Mouse (Mus musculus) testis, adult 2 months (tissue): ENCODE measurements at regions not wholly inside any gene's neighbourhood (a gene's known extent, or its start where the extent isn't known, plus 50 kb on each side); places are given as distances from the start of the nearest gene placed in this dataset.

ENCODE experiments used
- H3K27ac ChIP-seq: fragments of 200-500 bp; 2 replicates; pipeline ENCODE4 v1.5.1; 2012; ENCODE audit warnings: low read depth, low read length; ENCODE audit not compliant: control insufficient read depth, insufficient read depth
- H3K27me3 ChIP-seq: fragments of 200-500 bp; 2 replicates; pipeline ENCODE4 v1.6.1; 2012; ENCODE audit warnings: mild to moderate bottlenecking, low read length, moderate library complexity; ENCODE audit not compliant: control insufficient read depth, insufficient read depth
- H3K36me3 ChIP-seq: fragments of 200-500 bp; 2 replicates; pipeline ENCODE4 v1.6.1; 2012; ENCODE audit warnings: mild to moderate bottlenecking, low read length; ENCODE audit not compliant: control insufficient read depth, insufficient read depth
- H3K4me1 ChIP-seq: fragments of 200-500 bp; 2 replicates; pipeline ENCODE4 v1.6.1; 2012; ENCODE audit warnings: low read length; ENCODE audit not compliant: control insufficient read depth, insufficient read depth
- H3K4me3 ChIP-seq: fragments of 200-500 bp; 2 replicates; pipeline ENCODE4 v1.5.1; 2012; ENCODE audit warnings: low read depth, mild to moderate bottlenecking, low read length, moderate library complexity, mixed read lengths; ENCODE audit not compliant: control insufficient read depth
- CTCF ChIP-seq: fragments of 200-500 bp; IDR thresholded peaks from 2 replicates; pipeline ENCODE4 v1.5.1; 2012; ENCODE audit warnings: low read depth, mild to moderate bottlenecking, inconsistent platforms, low read length, moderate library complexity; ENCODE audit not compliant: control insufficient read depth, insufficient read depth, insufficient replicate concordance
- POLR2A ChIP-seq: fragments of 200-500 bp; IDR thresholded peaks from 2 replicates; pipeline ENCODE4 v1.6.1; 2012; ENCODE audit warnings: low read depth, mild to moderate bottlenecking, inconsistent platforms, low read length, moderate library complexity; ENCODE audit not compliant: control insufficient read depth

DNA sequence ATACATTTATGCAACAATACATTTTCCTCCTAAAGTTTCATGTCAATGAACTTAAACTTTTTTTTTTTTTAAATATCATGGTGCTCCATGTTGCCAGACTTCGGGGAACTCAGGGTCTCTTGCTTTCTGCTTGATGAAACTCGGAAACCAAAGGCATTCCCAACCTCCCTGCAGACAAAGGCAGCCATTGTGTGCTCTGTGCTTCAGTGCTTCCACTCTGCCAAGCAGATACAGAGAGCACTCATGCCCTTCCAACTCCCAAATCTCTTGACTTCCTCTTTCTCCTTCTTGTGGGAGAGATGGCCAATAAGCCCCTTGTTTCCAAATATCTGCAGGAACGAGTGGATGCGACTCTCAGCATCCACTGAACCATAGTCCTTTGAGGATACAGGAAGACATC is 94.0 kb upstream of the Klf3 start:
- TF ChIP-seq POLR2A (no peak), CTCF (no peak)
- Histone ChIP-seq H3K27ac (no peak overlapping the region), H3K4me3 (no peak overlapping the region), H3K27me3 (no peaks in the 10 kb centered on the region), H3K36me3 (no peaks in the 10 kb centered on the region), H3K4me1 (peaks cover 2% of the 10 kb centered on the region)

DNA sequence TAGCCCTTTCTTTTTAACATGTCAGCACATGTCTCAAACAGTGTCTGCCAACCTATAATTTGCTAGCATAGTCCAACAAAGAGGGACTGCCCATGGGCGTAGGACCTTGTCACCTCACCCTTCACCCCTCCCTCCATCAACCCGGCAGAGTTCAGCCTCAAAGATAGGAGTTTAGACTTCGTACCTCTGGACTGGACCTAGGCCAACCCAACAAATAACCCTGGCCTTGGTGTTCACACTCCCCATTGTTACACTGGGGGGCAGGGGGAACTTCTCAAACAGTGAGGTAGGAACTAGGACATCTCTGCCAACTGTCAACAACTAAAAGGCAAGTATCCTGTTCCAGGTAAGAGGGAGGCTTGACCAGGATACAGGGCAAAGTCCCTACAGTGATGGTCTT is 93.0 kb upstream of the Klf3 start:
- H3K4me3 ChIP-seq, result no peak overlapping the region

DNA sequence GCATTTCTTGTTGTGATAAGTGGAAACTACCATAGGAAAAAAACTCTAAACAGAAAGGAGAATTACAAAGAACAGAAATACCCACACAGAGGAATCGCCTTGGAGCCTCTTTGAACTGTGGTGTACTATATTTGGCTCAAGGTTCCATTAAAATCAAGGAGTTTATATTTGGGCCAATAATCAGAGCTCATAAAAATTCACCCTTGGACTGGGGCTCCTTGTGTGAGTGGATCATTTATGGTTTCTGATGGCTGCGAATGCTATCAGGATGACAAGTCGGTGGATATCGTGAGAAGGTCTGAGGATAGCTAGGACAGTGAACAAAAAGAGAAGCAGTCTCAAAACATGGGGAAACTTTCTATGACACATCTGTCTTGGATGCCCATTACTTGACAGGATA is 92.2 kb upstream of the Klf3 start:
- TF ChIP-seq POLR2A (no peak), CTCF (no peak)
- H3K27me3 ChIP-seq, result no peaks in the 10 kb centered on the region
- no peak overlapping the region for H3K27ac ChIP-seq
- H3K4me3 ChIP-seq, result no peak overlapping the region
- H3K36me3 ChIP-seq, result no peaks in the 10 kb centered on the region
- peaks cover 6% of the 10 kb centered on the region for H3K4me1 ChIP-seq

More for the DNA sequence above, 93.0 kb upstream of the Klf3 start:
- H3K36me3 ChIP-seq, result no peaks in the 10 kb centered on the region
- peaks cover 6% of the 10 kb centered on the region for H3K4me1 ChIP-seq
- TF ChIP-seq CTCF, result no peak
- TF ChIP-seq POLR2A, result no peak
- H3K27me3 ChIP-seq, result no peaks in the 10 kb centered on the region
- H3K27ac ChIP-seq, result no peak overlapping the region

DNA sequence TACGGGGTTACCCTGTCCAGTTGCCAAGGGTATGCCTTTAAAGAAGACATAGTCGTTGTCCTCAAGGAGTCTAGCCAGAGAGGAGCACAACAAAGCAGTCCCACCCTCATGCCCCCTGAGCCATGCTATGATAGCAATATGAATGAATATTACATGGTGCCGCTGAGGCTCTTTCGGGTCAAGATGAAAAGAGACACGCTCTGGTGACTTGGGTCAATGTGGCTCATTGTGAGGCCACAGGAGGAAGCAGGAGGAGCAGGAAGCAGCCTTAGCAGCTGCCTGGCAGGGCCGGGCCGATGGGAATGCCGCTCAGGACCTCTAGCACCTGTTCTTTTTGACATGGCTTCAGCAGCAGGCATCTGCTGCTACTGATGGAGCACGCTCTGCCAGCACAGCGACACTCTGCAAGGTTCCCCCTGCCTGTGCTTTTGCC is 89.0 kb upstream of the Klf3 start:
- Histone ChIP-seq H3K4me1 (peaks cover 6% of the 10 kb centered on the region), H3K27me3 (no peaks in the 10 kb centered on the region), H3K36me3 (no peaks in the 10 kb centered on the region), H3K4me3 (peak overlapping the region; percentile 62), H3K27ac (no peak overlapping the region)
- TF ChIP-seq POLR2A (no peak), CTCF (no peak)

DNA sequence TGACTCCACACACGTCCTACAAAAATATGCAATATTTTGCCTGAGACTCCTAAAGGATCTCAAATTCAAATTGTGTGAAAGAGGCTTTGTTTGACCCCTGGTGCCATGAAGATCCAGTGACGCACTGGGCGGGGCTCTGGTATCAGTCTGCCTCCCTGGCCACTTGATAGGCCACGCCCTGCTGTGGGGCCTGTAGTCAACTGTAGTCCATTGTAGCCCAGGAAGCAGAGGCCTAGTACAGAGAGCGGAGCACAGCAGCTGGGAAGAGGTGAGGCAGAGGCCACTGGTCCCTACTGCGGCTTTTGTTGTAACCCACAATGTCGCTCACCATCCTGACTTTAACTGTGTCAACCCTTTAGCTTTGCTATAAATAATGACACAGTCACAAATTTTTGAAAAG is 88.5 kb upstream of the Klf3 start:
- H3K4me3 ChIP-seq, result peak overlapping the region; percentile 25
- peaks cover 6% of the 10 kb centered on the region for H3K4me1 ChIP-seq
- no peaks in the 10 kb centered on the region for H3K36me3 ChIP-seq
- H3K27me3 ChIP-seq, result no peaks in the 10 kb centered on the region
- no peak overlapping the region for H3K27ac ChIP-seq
- TF ChIP-seq CTCF (no peak), POLR2A (no peak)

DNA sequence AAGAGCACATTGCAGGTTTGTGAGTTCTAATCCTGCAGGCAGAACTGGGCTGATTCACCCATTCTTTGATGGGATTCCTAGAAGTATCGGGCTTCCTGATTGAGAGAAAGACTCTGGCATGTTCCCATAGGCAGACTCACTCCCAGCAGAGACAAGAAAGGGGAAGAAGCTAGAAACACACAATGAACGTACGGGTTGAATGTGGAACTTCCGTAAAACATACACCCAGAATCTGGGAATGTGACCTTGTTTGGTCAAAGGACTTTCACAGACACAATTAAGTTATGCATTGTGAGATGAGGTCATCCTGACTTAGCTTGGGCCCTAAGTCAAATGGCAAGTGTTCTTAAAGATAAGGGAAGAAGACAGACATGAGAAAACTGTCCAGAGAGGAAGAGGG is 86.6 kb upstream of the Klf3 start:
- Histone ChIP-seq H3K27me3 (no peaks in the 10 kb centered on the region), H3K27ac (no peak overlapping the region), H3K4me1 (peaks cover 6% of the 10 kb centered on the region), H3K4me3 (no peak overlapping the region), H3K36me3 (no peaks in the 10 kb centered on the region)
- TF ChIP-seq CTCF, result no peak
- TF ChIP-seq POLR2A, result no peak

DNA sequence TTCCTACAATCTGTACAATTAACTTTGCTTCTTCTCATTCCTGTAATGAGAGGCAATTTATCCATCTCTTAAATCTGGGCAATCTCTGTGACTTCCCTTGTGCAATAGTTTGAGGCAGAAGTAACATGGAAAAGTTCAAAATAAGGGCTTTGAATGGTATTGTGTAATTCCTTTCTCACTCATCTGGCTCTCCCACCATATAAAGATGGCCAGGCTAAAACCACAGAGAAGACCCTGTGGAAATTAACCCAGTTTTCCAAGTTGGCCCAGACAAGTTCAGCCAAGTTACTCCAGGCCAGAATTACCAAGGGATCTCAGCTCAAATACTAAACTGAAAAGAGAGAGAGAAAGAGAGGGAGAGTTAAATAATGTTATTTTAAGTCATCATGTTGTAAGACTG is 81.0 kb upstream of the Klf3 start:
- TF ChIP-seq POLR2A (no peak), CTCF (no peak)
- Histone ChIP-seq H3K36me3 (no peaks in the 10 kb centered on the region), H3K4me1 (no peaks in the 10 kb centered on the region), H3K27me3 (no peaks in the 10 kb centered on the region), H3K27ac (no peak overlapping the region), H3K4me3 (no peak overlapping the region)

DNA sequence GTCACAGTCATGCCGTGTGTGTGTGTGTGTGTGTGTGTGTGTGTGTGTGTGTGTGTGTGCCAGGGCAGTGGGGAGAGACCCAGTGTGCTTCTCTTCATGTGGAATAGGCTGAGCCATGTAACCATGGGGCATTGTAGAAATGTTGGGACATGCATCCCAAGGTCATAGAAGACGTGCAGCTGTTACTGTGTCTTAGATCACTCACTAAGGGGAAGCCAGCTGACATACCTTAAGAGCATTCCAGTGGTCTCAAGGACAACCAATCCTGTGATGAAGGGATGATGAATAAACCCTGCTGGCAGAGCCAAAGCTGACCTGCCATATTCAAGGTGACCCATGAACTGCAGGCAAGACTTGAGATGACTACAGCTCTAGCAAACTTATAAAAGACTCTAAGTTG is 75.3 kb upstream of the Klf3 start:
- Histone ChIP-seq H3K27ac (no peak overlapping the region), H3K36me3 (no peaks in the 10 kb centered on the region), H3K4me3 (no peak overlapping the region), H3K27me3 (no peaks in the 10 kb centered on the region), H3K4me1 (no peaks in the 10 kb centered on the region)
- TF ChIP-seq CTCF (no peak), POLR2A (no peak)
